Mouse (Mus musculus) retina, postnatal 7 days (tissue): ENCODE results near the gene Wrap53.
A peak's percentile ranks its signal among the peaks of the same experiment; 100 is the strongest.
"Not testable (repeated sequence)": the region's sequence is repeated elsewhere in the genome, so short reads cannot be mapped to it uniquely, and the experiment has no call there.

Source experiments
- DNase-seq: peaks from one replicate; pipeline ENCODE4 v3.0.0-alpha.2; 2012; ENCODE audit warnings: low read depth, low spot score

Gene Wrap53

DNA sequence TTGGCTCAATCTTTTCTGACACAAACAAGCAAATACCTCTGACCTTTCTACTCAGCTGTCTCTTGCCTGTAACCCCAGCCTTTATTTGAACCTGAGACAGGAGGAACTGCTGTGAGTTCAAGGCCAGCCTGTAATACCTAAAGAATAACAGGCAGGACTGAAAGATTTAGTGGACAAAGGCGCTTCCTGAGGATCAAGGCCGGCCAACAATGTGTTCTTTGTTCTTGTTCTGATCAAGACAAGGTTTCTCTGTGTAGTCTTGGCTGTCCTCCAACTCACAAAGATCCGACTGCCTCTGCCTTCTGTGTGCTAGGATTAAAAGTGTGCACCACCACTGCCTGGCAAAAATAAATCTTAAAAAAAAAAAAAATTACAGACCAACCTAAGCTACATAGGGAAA is 15.7 kb downstream of the Wrap53 start:
- DNase-seq, result no peak

DNA sequence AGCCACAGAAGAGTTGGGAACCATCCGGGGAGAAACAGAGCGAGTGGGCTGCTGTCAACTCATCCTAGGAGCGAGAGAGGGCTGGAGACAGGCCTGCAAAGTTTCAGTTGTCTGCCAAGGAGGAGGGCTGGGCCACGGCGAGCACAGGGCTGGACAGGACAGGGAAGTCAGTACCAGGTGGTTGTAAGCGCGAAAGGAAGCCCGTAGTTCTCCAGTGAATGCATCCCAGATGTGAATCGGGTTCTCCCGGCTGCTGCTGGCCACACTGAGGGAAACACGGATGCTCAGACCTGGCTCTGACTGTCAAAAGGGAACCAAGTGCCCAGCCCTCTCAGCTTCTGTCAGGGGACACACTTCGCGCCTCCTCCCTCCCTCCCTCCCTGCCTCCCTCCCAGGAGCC is 16.7 kb downstream of the Wrap53 start:
- no peak for DNase-seq

DNA sequence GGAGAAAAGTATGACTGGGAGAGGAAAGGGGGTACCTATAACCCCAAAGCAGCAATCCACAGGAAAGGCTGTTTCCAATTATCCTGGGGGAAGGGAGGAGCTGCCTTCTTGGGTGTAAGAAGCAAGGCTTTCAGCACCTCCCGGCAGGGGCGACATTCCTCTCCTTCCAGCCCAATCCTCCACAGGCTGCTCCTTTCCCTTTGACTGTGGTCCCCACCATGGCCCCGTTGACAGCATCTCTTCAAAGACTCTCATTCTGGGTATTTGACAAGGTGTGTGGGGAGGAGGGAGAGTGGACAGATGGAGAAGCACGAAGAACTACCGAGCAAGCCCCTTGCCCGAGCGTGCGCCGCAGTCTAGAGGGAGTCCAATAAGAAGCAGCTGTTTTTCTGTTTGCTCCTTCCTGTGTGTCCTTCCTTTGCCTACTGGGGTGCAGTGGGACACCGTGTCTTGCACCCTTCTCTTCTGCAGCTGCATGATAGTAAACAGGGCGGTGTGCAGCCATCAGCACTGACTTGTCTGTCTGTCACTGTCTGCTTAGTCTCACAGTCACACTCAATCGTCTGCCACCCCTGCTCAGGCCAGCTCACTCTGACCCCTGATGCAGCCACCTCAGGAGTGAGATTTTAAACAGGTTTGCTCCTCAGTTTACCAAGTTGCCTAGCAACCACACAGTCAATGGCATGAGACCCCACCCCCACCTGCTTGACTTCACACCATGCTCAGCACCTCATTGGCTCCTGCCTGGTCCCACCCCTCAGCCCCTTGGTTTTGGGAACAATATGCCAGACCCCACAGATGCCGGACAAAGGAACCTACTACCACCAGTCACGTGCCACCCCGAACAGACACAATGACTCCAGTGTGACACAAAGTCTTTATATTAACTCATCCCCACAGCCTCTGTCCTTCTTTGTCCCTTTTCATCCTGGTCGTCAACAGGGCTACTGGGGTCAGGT is 18.9 kb downstream of the Wrap53 start:
- no peak for DNase-seq

DNA sequence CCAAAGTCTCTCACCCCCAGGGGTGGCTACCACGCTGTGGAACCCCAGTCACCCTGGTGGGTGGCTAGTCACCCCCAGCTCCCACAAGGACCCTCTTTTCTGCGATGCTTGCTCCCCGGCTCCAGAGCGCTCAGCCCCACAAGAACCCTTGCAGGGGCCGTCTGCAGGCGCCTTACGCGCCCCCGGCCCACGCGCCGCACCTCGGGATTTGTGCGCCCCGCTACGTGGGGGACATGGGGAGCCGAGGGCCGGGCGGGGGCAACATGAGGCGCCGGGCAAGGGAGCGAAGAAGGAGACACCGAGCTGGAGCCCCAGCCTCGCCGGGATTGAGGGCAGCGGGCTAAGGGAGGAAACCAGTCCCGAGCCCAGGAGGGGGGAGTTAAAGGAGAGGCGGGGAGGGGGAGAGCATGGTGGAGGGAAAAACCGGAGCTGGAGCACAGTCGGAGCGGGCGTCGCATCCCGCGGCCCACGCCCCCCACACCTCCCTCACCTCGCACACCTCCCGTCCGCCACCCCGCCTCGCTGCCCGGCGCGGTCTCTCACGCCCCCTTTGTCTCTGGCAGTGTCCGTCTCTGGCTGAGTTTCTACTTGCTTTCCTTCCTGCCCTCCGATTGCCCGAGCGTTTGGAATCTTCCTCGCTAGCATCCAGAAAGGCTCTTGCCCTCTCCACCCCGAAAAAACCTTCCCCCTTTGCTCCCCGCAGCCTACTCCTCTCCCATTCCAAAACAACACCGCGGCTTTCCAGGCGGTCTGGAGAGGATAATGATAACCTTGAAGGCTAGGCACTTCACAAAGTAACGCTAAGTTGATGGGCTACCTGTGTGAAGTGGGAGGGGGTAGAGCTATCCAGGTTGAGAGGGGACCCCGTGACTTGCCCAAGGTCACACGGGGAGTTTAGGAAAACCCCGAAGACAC is 19.9 kb downstream of the Wrap53 start, which contains the start of gene Efnb3:
Gene Efnb3, minus strand, starts transcription at position 355 of the 915 bp plus-strand sequence.
- no peak for DNase-seq

DNA sequence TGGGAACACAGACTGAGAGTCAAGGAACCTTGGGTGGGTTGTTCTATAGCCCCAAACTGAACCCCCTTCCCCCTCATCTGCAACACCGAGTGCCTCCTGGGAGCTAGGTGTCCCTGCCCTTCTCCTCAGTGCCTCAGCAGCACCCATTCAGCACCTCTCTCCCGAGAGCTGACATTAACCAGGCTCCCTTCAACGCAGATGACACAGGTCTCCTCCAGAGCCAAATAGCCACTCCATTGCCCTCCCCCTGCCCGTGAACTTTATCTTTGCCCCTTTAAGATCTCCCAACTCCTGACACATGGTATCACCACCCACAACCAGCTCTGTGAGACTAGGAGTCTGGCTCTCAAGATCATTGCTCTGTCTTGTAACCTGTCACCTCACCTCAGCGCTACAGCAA is 20.9 kb downstream of the Wrap53 start:
- DNase-seq, result no peak

DNA sequence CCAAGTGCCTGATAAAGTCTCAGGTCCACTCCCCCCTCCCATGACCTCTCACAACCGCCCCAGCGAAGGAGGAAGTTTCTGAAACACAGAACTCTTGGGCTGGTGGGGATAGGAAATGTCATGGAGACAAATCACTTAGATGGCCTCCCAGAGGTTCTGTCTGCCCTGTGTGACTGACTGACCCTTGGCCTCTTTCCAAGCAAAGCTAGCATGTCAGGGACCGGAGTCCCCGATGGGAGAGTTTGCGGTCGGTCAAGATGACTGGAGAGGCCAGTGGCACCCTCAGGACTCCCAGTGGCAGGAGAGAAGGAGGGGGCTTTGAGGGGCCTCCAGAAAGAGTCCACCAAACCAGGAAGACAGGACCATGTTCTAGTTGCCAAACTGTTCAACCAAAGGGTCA is 21.3 kb downstream of the Wrap53 start:
- DNase-seq, result no peak

DNA sequence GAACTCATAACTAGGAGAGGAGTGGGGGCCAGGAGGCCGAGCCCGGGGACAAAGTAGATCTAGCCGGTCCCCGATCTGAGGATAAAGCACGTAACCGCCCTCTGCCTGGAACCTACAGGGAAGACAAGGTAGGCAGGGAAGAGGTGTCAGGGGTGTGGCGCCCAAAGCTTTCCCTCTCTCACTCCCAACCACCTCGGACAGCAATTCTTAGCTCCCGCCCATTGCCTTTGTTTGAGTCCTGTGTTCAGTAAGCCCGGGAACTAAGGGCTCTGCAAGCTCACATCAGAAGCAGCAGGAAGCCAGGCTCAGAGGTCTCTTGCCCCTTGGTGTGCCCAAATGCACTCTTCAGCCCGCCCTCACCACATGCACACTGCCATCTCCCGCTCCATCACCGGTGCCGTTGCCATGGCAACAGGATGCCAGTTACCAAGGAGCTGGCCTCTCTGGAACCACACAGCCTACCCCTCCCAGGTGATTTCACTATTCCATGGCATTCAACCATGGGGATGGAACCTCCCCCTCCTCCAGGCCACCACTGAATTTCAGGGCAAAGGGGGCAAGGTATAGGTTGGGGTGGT is 22.6 kb downstream of the Wrap53 start:
- no peak for DNase-seq

DNA sequence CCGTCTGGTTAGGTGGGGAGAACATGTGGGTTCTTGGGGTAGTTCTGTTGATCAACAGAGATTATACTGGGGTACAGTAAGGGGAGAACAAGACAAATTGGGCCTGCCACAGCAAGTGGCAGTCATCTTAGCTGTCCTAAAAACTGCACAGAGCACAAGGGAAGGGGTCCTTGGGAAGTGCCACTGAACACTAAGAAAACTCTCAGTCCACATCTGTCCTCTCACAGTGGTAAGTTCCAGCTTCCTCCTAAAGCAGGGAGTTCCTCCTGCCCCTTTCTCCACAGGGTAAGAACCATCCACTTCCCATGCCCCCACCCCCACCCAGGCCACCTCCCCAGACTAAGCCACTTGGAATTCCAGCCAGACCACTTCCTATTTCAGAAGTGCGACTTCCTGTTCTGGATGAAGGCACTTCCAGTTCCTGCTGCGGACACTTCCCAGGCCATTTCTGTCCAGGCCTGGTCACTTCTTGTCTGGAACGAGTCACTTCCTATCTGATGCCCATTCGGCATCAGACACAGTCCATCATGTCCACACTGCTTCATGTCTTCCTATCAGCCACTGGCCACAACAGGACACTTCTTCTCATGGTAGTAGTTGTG is 25.4 kb downstream of the Wrap53 start:
- DNase-seq, result no peak

DNA sequence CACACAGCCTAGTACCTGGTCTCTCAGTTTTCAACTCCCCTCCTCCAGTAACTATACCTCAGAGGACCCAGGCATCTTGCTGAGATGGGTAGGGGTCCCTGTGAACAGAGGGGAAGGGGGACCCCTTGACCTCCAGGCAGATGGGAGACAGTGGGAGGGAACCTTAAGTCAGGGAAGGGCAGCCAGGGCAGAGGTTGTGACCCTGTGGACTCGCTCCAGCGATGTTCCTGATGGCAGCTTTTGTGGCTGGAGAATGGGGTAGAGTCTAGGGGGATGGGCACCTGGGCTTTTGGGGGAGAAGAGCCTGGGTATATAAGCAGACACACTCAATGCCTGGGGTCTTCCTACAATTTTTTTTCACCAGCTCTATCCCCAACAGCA is 26.7 kb downstream of the Wrap53 start:
- no peak for DNase-seq

DNA sequence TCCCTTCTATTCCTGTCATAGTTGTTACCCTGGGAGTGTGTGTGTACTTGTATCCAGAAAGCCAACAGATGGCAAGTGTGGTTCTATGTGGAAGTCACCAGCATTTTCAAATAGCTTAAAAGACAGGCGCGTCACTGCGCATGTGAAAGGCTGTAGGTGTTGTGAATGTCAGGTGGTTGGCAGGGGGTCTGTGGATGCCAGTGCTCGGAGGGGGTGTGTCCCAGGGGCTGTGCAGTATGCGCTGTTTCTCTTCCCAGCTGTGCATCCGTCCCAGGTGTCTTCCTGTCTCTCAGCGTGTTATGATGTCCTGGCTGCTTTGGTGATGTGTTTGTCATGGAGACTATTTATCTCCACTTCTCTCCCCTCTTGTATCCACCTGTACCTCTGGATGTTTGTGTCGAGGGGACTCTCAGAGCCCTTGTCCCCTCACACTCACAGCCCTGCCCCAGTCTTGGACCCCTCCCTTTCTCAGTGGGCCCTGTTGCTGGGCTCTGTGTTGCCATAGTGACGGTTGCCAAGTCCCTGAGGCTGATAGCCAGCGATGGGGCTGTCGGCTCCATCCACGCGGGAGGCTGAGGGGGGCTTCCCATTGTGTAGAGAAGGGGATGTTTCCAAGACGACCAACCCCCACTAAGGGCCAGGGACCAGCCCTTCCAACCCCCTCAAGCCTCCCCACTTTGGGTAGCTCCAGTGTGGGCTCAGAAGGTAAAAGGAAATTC is 27.3 kb downstream of the Wrap53 start:
- DNase-seq, result no peak

DNA sequence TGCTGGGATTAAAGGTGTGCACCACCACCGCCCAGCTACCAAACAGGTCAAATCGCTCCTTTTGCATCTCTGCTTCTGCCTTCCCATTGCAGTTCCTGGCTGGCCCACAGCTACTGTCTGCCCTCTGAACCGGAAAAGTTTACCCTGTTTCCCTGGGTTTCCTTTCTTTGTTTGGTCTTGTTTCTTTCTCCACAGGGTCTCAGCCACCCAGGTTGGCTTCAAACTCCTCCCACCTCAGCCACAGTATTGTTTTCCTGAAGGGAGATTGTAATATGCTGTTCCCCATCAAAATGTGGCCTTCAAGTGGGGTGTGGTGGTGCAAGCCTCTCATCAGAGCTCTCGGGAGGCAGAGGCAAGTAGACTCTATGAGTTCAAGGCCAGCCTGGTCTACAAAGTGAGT is 28.7 kb downstream of the Wrap53 start:
- no peak for DNase-seq

DNA sequence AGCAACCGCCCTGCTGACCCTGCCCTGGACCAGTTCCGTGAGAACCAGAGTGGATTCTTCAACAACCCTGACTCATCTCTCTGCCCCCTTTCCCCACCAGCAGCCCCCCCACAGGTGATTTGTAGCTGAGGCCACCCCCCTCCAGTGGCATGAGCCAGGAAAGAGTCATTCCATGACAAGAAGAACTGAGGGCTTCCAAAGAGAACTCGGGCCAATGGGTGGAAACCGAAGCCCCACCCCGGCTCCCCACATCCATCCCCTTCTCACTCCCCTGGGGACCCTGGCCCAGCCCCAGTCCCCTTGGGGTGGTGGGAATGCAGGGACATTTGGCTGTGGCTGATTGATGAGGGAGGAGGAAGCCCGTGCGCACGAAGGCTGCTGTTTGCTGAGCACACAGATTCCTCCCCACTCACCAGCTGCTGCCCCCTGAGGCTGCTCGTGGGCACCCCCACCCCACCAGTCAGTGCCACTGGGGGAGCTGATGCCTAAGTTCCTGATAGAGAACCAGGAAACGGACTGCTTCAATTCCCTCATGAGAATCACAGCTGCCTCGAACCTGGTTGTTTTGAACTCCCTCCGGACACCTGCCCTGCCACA is 30.9 kb downstream of the Wrap53 start, which contains the start of gene Dnah2:
Gene Dnah2, minus strand, starts transcription at position 51 of the 597 bp plus-strand sequence.
- no peak for DNase-seq

DNA sequence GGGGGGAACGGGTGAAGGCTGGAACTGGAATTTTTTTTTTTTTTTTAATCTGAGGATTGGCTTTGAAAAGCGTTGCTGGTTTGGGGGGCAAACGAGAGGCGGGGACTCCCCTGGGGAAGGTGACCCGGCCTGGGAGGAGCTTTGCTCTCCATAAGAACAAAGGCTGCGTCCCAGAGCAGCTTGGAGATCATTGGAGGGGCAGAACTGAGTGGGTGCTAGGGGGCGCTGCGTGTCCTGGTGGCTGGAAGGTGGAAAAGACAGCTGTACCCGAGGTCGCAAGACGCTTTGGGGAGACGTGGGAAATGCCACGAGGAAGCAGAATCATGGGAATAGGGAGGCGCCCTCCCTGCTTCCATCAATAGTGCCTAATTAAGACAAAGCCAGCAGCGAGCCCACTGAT is 33.0 kb downstream of the Wrap53 start:
- DNase-seq, result no peak

DNA sequence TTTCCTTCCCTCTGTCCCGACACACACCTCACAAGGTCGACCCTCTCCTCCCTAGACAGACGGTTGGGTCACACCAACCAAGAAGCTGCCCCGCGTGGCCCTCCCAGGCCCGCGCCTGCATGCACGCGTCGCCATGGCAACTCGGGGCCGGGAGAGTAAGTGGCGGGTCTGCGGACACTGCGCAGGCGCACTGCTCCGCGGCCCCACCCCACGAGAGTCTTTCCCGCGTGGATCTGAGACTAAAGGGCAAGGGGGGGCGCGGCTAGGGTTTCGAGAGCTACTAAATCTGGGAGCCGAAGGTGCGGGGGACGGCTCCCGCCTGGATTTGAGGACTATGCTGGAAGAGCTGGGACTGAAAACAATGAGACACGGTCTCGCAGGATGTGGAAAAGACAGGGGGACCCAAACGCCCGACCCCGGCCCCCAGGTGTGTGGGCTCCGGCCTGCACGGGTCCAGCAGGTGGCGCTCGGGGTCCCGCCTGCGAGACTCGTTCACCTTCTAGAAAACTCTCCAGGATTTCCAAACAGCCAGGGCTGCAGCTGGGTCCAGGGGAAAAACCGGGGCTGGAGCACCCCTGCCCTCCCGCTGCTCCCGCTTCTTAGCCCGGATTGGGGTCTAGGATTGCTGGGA is 33.5 kb downstream of the Wrap53 start:
- DNase-seq, result peak; percentile 81

DNA sequence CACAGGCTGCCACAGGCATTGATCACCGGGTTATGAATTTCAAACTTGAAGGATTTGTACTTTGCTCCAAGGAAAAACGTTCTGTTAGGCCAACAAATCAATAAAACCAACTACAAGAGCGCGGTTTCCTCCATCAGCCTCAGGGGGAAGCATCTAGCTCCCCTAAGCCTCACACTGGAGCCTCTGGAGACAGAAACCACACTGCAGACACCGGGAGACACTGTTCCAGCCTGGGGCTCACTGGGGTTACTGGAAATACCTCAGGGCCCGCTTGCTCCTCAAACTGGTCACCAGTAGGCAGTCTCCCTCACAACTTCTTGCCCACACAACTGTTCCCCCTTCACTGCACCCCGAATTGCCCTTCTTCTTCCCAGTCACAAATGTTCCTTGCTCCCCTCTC is 34.1 kb downstream of the Wrap53 start:
- no peak for DNase-seq

DNA sequence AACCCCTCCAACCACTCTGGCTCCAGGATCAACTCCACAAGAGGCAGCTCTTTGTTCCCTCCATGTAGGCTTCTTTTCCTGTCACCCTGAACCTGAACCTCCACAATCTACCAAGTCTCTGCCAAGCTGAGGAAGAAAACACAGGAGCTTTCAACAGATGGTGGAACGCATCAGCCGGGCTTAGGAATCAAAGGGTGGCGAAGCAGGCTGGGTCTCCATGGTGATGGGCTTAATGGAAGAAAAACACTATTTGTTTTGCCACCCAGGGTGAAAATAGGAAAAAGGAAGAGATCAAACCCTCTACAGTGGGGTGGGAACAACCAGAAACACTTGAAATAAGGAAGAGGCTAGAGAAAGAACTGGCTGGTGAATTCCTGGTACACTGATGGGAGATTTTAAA is 36.5 kb downstream of the Wrap53 start:
- DNase-seq, result no peak

DNA sequence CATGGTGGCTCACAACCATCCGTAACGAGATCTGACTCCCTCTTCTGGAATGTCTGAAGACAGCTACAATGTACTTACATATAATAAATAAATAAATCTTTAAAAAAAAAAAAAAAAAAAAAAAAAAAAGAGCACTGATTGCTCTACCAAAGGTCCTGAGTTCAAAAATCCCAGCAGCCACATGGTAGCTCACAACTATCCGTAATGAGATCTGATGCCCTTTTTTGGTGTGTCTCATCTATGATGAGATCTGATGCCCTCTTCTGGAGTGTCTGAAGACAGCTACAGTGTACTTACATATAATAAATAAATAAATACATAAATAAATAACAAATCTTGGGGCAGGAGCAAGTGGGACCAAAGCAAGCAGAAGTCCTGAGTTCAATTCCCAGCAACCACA is 38.3 kb downstream of the Wrap53 start:
- not testable (repeated sequence) for DNase-seq

DNA sequence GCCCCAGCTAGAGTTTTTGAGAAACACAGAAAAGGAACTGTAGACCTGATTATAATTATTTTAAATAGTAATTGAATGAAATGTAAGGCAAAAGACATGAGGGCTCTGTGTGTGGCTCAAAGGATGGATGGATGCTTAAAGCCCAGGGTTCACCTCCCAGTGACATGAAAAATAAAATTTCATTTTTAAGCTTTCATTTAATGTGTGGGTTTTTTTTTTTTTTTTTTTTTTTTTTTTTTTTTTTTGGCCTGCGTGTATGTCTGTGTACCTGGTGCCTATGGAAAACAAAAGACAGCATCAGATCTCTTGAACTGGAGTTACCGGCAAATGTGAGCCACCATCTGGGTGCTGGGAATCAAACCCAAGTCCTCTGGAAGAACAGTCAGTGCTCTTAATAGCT is 39.4 kb downstream of the Wrap53 start:
- no peak for DNase-seq

DNA sequence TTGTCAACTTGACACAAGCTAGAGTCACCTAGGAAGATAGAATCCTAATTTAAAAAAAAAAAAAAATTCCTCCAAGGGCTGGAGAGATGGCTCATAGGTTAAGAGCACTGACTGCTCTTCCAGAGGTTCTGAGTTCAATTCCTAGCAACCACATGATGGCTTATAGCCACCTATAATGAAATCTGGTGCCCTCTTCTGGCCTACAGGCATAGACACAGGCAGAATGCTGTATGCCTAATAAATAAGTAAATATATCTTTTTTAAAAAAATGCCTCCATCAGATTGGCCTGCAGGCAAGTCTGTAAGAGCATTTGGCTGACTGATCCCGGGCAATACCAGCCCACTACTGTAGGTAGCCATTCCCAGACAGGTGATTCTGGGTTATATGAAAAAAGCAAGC is 45.1 kb downstream of the Wrap53 start:
- no peak for DNase-seq
